Mouse (Mus musculus): Measurements from ENCODE around the gene March1.

- TF ChIP-seq CTCF (IDR thresholded peaks at IDR 0.05; ENCODE audit: borderline replicate concordance, insufficient read depth, low read length) (no peak), POLR2A (IDR thresholded peaks at IDR 0.05; ENCODE audit: low read depth, low read length) (no peak)
Measured at GRCm38 (mm10) chr8:66391554-66391953, 773.9 kb downstream of the March1 start.

Measured in embryonic fibroblast, embryonic 13.5 days (primary cell).